Mouse (Mus musculus) heart, embryonic 15.5 days (tissue): ENCODE measurements around the gene Kcnh8. TPM values are rescaled to one million over a fixed set of nuclear protein-coding genes. Genes with fewer than 3 reads are reported as not detected.

Source experiments
- ATAC-seq: fragments of 200-750 bp; cut with Nextera tagmentation; replicated peaks from 2 replicates; pipeline ENCODE4 v1.8.0; 2017; ENCODE audit warnings: low read depth, moderate TSS enrichment; ENCODE audit not compliant: insufficient number of reproducible peaks, insufficient read depth, low FRiP score
- H3K27ac ChIP-seq: fragments of 300-500 bp; sonication (generic); 2 replicates; pipeline ENCODE4 v1.5.1; 2015; ENCODE audit warnings: mild to moderate bottlenecking, inconsistent platforms
- H3K27me3 ChIP-seq: fragments of 300-500 bp; sonication (generic); 2 replicates; pipeline ENCODE4 v1.6.1; 2015; ENCODE audit warnings: inconsistent platforms
- H3K36me3 ChIP-seq: fragments of 300-500 bp; sonication (generic); 2 replicates; pipeline ENCODE4 v1.6.1; 2015; ENCODE audit warnings: mild to moderate bottlenecking, inconsistent platforms
- H3K4me1 ChIP-seq: fragments of 300-500 bp; sonication (generic); replicated peaks from 2 replicates; pipeline ENCODE4 v1.6.1; 2015; ENCODE audit warnings: inconsistent platforms
- H3K4me2 ChIP-seq: fragments of 300-500 bp; sonication (generic); 2 replicates; pipeline ENCODE4 v1.6.1; 2015; ENCODE audit warnings: inconsistent platforms, mild to moderate bottlenecking, moderate library complexity
- H3K4me3 ChIP-seq: fragments of 300-500 bp; sonication (generic); 2 replicates; pipeline ENCODE4 v1.5.1; 2015; ENCODE audit warnings: mild to moderate bottlenecking, inconsistent platforms
- H3K9ac ChIP-seq: fragments of 300-500 bp; sonication (generic); 2 replicates; pipeline ENCODE4 v1.6.1; 2015; ENCODE audit warnings: mild to moderate bottlenecking, inconsistent platforms
- H3K9me3 ChIP-seq: fragments of 300-500 bp; sonication (generic); replicated peaks from 2 replicates; pipeline ENCODE4 v1.6.1; 2016; ENCODE audit warnings: inconsistent platforms
- WGBS: fragments of 180-500 bp; shearing (Covaris S2); methylation state at CpG from one replicate; pipeline ENCODE4 v1.1.7; 2015; ENCODE audit warnings: mixed read lengths; 5-methylcytosine and 5-hydroxymethylcytosine counted together
- polyA plus RNA-seq: library from polyadenylated mRNA; unstranded; fragments of >200 nt; fragmentation: Nextera tagmentation; extraction: Ambion mirVana; gene quantifications from 2 replicates; pipeline ENCODE4 v1.2.1, GENCODE M21; 2015

The Kcnh8 gene
- polyA plus RNA-seq, 1 experiment from 2014 or later: not detected

- Histone ChIP-seq H3K9ac (no peak overlapping the region), H3K27me3 (no peaks in the 10 kb centered on the region), H3K27ac (no peak overlapping the region), H3K4me2 (no peak overlapping the region), H3K36me3 (no peaks in the 10 kb centered on the region), H3K9me3 (no peaks in the 10 kb centered on the region), H3K4me1 (no peaks in the 10 kb centered on the region), H3K4me3 (no peak overlapping the region)
- no peak for ATAC-seq
- 60% methylated on average over 4 of the region's 4 CpGs for WGBS
These were observed 8.9 kb downstream of the Kcnh8 start for GRCm38 (mm10) chr17:52611382-52611781.

GRCm38 (mm10) chr17:52649186-52649585, 46.7 kb downstream of the Kcnh8 start:
- Histone ChIP-seq H3K4me1 (no peaks in the 10 kb centered on the region), H3K9me3 (no peaks in the 10 kb centered on the region; the same call in 1 of the 2 replicates), H3K27ac (no peak overlapping the region), H3K4me3 (no peak overlapping the region), H3K36me3 (no peaks in the 10 kb centered on the region), H3K4me2 (no peak overlapping the region), H3K27me3 (no peaks in the 10 kb centered on the region), H3K9ac (no peak overlapping the region)
- no peak for ATAC-seq

DNA sequence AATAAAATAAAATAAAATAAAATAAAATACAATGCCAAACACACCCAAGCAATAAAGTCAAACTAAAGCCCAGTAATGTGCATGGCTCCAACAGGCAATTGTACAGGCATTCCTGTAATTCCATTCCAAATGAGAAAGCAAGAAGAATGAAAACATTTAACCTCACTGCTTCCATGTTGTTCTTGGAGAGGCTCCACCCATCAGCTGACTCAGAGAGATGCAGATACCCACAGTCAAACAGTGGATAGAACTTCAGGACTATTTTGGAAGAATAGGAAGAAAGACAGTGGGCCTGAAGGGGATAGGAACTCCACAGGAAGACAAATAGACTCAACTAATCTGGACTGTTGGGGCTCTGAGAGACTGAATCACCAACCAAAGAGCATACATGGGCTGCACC, 89.5 kb downstream of the Kcnh8 start:
- no peaks in the 10 kb centered on the region for H3K36me3 ChIP-seq
- H3K4me3 ChIP-seq: no peak overlapping the region
- H3K27ac ChIP-seq: no peak overlapping the region
- H3K27me3 ChIP-seq: no peaks in the 10 kb centered on the region
- no peaks in the 10 kb centered on the region for H3K9me3 ChIP-seq
- no peak overlapping the region for H3K4me2 ChIP-seq
- no peak for ATAC-seq
- H3K9ac ChIP-seq: no peak overlapping the region
- no peaks in the 10 kb centered on the region for H3K4me1 ChIP-seq

DNA sequence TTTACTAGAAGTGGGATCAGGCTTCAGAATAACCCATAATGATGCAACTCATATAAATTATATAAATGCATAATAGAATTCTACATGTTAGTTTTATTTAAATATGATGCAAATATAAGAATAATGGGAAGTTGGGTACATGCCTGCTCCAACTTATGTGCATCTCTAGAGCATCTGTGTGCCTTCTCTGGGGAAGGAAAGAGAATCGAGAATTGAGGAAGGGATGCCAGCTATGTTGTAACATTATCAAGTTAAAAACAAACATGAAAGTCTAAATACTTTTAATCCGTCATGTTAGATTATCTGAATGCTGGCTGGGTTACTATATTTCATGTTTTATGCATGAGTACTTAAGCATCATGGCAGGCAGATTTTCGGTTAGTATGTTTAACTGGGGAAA, 99.4 kb downstream of the Kcnh8 start:
- Histone ChIP-seq H3K4me1 (no peaks in the 10 kb centered on the region), H3K9ac (no peak overlapping the region), H3K9me3 (no peaks in the 10 kb centered on the region), H3K27ac (no peak overlapping the region), H3K4me2 (no peak overlapping the region), H3K27me3 (no peaks in the 10 kb centered on the region), H3K4me3 (no peak overlapping the region), H3K36me3 (no peaks in the 10 kb centered on the region)
- 65% methylated on average over 3 of the region's 3 CpGs for WGBS
- ATAC-seq: no peak

DNA sequence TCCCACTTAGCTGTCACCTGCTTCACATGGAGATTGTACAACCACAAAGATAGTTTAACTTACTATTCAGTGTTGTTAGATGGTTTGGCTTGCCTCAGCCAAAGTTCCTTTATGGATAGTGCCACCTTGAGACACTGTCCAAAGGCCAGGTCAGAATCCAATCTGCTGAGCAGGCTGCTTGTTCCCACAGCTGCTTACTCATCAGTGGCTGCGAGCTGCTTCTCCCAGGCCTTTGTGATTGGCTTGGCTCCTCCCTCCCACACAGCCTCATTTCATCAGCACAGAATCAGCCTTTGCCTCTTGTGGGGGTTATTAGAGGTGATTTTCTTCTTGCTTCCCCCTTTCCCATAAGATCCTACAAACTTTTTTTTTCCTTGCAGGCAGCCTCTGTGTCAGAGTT, 109.8 kb downstream of the Kcnh8 start:
- H3K4me1 ChIP-seq: no peaks in the 10 kb centered on the region
- H3K4me3 ChIP-seq: no peak overlapping the region
- no peak overlapping the region for H3K9ac ChIP-seq
- H3K27me3 ChIP-seq: no peaks in the 10 kb centered on the region
- H3K27ac ChIP-seq: no peak overlapping the region
- H3K36me3 ChIP-seq: no peaks in the 10 kb centered on the region
- no peak for ATAC-seq
- WGBS: 36% methylated on average over 1 of the region's 1 CpGs
- no peaks in the 10 kb centered on the region for H3K9me3 ChIP-seq
- no peak overlapping the region for H3K4me2 ChIP-seq

- H3K4me3 ChIP-seq: no peak overlapping the region
- 62% methylated on average over 3 of the region's 3 CpGs for WGBS
- no peaks in the 10 kb centered on the region for H3K27me3 ChIP-seq
- H3K27ac ChIP-seq: no peak overlapping the region
- no peaks in the 10 kb centered on the region for H3K9me3 ChIP-seq
- ATAC-seq: no peak
- H3K36me3 ChIP-seq: no peaks in the 10 kb centered on the region
- no peaks in the 10 kb centered on the region for H3K4me1 ChIP-seq
- H3K4me2 ChIP-seq: no peak overlapping the region
- no peak overlapping the region for H3K9ac ChIP-seq
These were observed 119.7 kb downstream of the Kcnh8 start for GRCm38 (mm10) chr17:52722214-52722613.

DNA sequence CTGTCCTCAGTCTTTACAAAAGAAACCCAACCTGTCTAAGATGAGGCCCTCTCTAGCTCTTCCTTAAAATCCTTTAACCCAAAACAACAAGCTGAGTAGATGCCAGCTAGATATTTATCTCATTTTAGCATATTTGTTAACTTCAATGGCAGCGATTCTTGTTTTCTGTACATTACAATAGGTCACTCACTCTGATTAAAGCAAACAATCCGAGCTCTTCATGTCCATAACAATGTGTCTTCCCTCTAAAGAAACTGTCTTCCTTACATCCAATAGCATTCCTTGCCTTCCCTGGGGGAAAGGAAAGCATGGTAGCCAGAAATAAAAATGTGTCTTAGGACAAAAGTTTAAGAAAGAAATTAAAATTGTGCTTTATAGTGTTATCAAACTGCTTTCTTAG, 126.3 kb downstream of the Kcnh8 start:
- Histone ChIP-seq H3K27me3 (no peaks in the 10 kb centered on the region), H3K4me2 (no peak overlapping the region), H3K9me3 (no peaks in the 10 kb centered on the region), H3K4me3 (no peak overlapping the region), H3K27ac (no peak overlapping the region), H3K36me3 (no peaks in the 10 kb centered on the region), H3K9ac (no peak overlapping the region), H3K4me1 (no peaks in the 10 kb centered on the region)
- 57% methylated on average over 2 of the region's 2 CpGs for WGBS
- no peak for ATAC-seq

GRCm38 (mm10) chr17:52738436-52738835, 135.9 kb downstream of the Kcnh8 start:
- H3K9me3 ChIP-seq: 0 out of 2 replicates have a peak, but pooled peaks cover 5% of the 10 kb centered on the region
- no peak for ATAC-seq
- no peak overlapping the region for H3K9ac ChIP-seq
- H3K4me2 ChIP-seq: no peak overlapping the region
- no peaks in the 10 kb centered on the region for H3K4me1 ChIP-seq
- H3K27me3 ChIP-seq: no peaks in the 10 kb centered on the region
- H3K36me3 ChIP-seq: no peaks in the 10 kb centered on the region
- no peak overlapping the region for H3K4me3 ChIP-seq
- no peak overlapping the region for H3K27ac ChIP-seq

GRCm38 (mm10) chr17:52788151-52788550, 185.6 kb downstream of the Kcnh8 start:
- WGBS: 49% methylated on average over 3 of the region's 3 CpGs
- no peaks in the 10 kb centered on the region for H3K4me1 ChIP-seq
- no peaks in the 10 kb centered on the region for H3K27me3 ChIP-seq
- H3K4me2 ChIP-seq: no peak overlapping the region
- H3K9me3 ChIP-seq: no peaks in the 10 kb centered on the region; the same call in 1 of the 2 replicates
- H3K27ac ChIP-seq: no peak overlapping the region
- no peaks in the 10 kb centered on the region for H3K36me3 ChIP-seq
- no peak for ATAC-seq
- no peak overlapping the region for H3K9ac ChIP-seq
- no peak overlapping the region for H3K4me3 ChIP-seq

DNA sequence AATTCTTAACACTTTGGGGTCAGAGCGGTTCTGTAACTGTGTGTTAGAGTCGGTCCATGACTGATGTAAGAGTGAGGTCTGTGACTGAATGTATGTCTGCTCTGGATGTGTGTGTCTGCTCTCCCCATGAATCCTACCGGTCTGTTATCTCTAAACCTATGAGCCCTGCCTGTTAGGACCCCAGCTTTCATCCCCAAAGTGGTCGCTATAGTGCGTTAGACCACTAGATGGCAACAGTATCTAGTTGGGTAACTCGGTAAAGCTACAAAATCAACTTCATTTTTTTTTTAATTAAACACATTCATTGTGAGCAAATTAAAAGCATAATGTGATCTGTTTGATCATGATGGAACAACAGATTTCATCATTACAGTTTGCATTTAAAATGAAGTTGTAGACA, 202.0 kb downstream of the Kcnh8 start:
- no peak overlapping the region for H3K9ac ChIP-seq
- H3K4me2 ChIP-seq: no peak overlapping the region
- H3K27ac ChIP-seq: no peak overlapping the region
- H3K36me3 ChIP-seq: no peaks in the 10 kb centered on the region
- 53% methylated on average over 6 of the region's 6 CpGs for WGBS
- no peaks in the 10 kb centered on the region for H3K4me1 ChIP-seq
- H3K27me3 ChIP-seq: no peaks in the 10 kb centered on the region
- ATAC-seq: no peak
- no peaks in the 10 kb centered on the region for H3K9me3 ChIP-seq
- no peak overlapping the region for H3K4me3 ChIP-seq

- Histone ChIP-seq H3K4me3 (no peak overlapping the region), H3K9me3 (no peaks in the 10 kb centered on the region), H3K27ac (no peak overlapping the region), H3K27me3 (no peaks in the 10 kb centered on the region), H3K9ac (no peak overlapping the region), H3K36me3 (no peaks in the 10 kb centered on the region), H3K4me2 (no peak overlapping the region), H3K4me1 (no peaks in the 10 kb centered on the region)
- WGBS: 38% methylated on average over 1 of the region's 1 CpGs
- ATAC-seq: no peak
These were observed 208.3 kb downstream of the Kcnh8 start for GRCm38 (mm10) chr17:52810773-52811172.

- H3K9me3 ChIP-seq: 0 out of 2 replicates have a peak, but pooled peaks cover 9% of the 10 kb centered on the region
- H3K4me1 ChIP-seq: no peaks in the 10 kb centered on the region
- no peak for ATAC-seq
- no peak overlapping the region for H3K9ac ChIP-seq
- WGBS: 46% methylated on average over 1 of the region's 1 CpGs
- no peak overlapping the region for H3K27ac ChIP-seq
- H3K4me2 ChIP-seq: no peak overlapping the region
- no peaks in the 10 kb centered on the region for H3K27me3 ChIP-seq
- no peak overlapping the region for H3K4me3 ChIP-seq
- H3K36me3 ChIP-seq: no peaks in the 10 kb centered on the region
These were observed 216.5 kb downstream of the Kcnh8 start for GRCm38 (mm10) chr17:52819007-52819406.

DNA sequence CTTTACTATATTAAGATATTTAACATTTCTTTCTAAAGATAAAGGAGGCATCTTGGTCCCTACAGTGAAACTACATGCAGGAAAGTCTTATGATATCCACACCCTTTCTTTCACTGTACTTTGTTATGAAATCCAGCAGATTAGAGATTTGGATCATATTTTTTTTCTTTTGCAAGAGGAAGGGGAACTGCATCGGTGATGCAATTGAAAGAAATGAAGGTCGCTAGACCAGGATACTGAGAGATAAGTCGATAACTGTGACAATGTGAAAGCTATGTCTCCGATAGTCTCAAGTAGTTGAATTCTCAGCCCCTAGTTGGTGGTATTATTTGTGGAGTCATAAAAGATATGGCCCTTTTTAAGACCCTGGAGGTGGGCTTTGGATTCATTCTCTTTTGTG, 227.2 kb downstream of the Kcnh8 start:
- Histone ChIP-seq H3K4me3 (no peak overlapping the region), H3K4me1 (no peaks in the 10 kb centered on the region), H3K4me2 (no peak overlapping the region), H3K27ac (no peak overlapping the region), H3K36me3 (no peaks in the 10 kb centered on the region), H3K27me3 (no peaks in the 10 kb centered on the region), H3K9ac (no peak overlapping the region), H3K9me3 (no peaks in the 10 kb centered on the region)
- 86% methylated on average over 4 of the region's 4 CpGs for WGBS
- no peak for ATAC-seq
